Mouse (Mus musculus): ENCODE measurements around the gene Dkk2.

GRCm38 (mm10) chr3:132103020-132103419 lies 17.9 kb downstream of the Dkk2 start:
- no peak for TF ChIP-seq CTCF (IDR thresholded peaks at IDR 0.05; ENCODE audit: insufficient read depth, low read length)
- no peak for TF ChIP-seq POLR2A (IDR thresholded peaks at IDR 0.05; ENCODE audit: borderline replicate concordance, extremely low read depth, low read depth, low read length)
